Mouse (Mus musculus) neural tube, embryonic 15.5 days (tissue): ENCODE results near the gene Abcc1. TPM values are rescaled to one million over a fixed set of nuclear protein-coding genes. Genes with fewer than 3 reads are reported as not detected.

ENCODE experiments used
- ATAC-seq: fragments of 200-750 bp; cut with Nextera tagmentation; 2 replicates; pipeline ENCODE4 v1.8.0; 2017; ENCODE audit warnings: mild to moderate bottlenecking, moderate TSS enrichment, moderate library complexity; ENCODE audit not compliant: low FRiP score
- H3K27ac ChIP-seq: fragments of 300-500 bp; sonication (generic); replicated peaks from 2 replicates; pipeline ENCODE4 v1.5.1; 2015; ENCODE audit warnings: mild to moderate bottlenecking, inconsistent platforms
- H3K27me3 ChIP-seq: fragments of 300-500 bp; sonication (generic); replicated peaks from 2 replicates; pipeline ENCODE4 v1.6.1; 2015; ENCODE audit warnings: inconsistent platforms
- H3K36me3 ChIP-seq: fragments of 300-500 bp; sonication (generic); 2 replicates; pipeline ENCODE4 v1.6.1; 2015; ENCODE audit warnings: inconsistent platforms
- H3K4me1 ChIP-seq: fragments of 300-500 bp; sonication (generic); 2 replicates; pipeline ENCODE4 v1.6.1; 2015; ENCODE audit warnings: inconsistent platforms
- H3K4me2 ChIP-seq: fragments of 300-500 bp; sonication (generic); 2 replicates; pipeline ENCODE4 v1.6.1; 2015; ENCODE audit warnings: inconsistent platforms, mild to moderate bottlenecking, moderate library complexity
- H3K4me3 ChIP-seq: fragments of 300-500 bp; sonication (generic); replicated peaks from 2 replicates; pipeline ENCODE4 v1.5.1; 2015; ENCODE audit warnings: mild to moderate bottlenecking, inconsistent platforms
- H3K9ac ChIP-seq: fragments of 300-500 bp; sonication (generic); replicated peaks from 2 replicates; pipeline ENCODE4 v1.6.1; 2015; ENCODE audit warnings: mild to moderate bottlenecking, inconsistent platforms
- H3K9me3 ChIP-seq: fragments of 300-500 bp; sonication (generic); replicated peaks from 2 replicates; pipeline ENCODE4 v1.6.1; 2016; ENCODE audit warnings: inconsistent platforms
- WGBS: fragments of 180-500 bp; shearing (Covaris S2); methylation state at CpG from one replicate; pipeline ENCODE4 v1.1.7; 2015; ENCODE audit warnings: mixed read lengths; 5-methylcytosine and 5-hydroxymethylcytosine counted together
- polyA plus RNA-seq: library from polyadenylated mRNA; unstranded; fragments of >200 nt; fragmentation: Nextera tagmentation; extraction: Ambion mirVana; gene quantifications from 2 replicates; pipeline ENCODE4 v1.2.1, GENCODE M21; 2015

Gene Abcc1
- polyA plus RNA-seq, 1 experiment from 2014 or later: 8.8 TPM

GRCm38 (mm10) chr16:14377321-14377720, 16.0 kb downstream of the Abcc1 start:
- H3K27ac ChIP-seq: no peak overlapping the region
- WGBS: 86% methylated on average over 2 of the region's 2 CpGs
- H3K27me3 ChIP-seq: no peaks in the 10 kb centered on the region
- no peak for ATAC-seq
- H3K9ac ChIP-seq: no peak overlapping the region
- no peaks in the 10 kb centered on the region for H3K36me3 ChIP-seq
- no peaks in the 10 kb centered on the region for H3K9me3 ChIP-seq
- H3K4me3 ChIP-seq: no peak overlapping the region
- H3K4me2 ChIP-seq: no peak overlapping the region
- 0 out of 2 replicates have a peak, but pooled peaks cover 3% of the 10 kb centered on the region for H3K4me1 ChIP-seq

- Histone ChIP-seq H3K4me2 (no peak overlapping the region), H3K27ac (no peak overlapping the region), H3K27me3 (no peaks in the 10 kb centered on the region), H3K4me1 (no peaks in the 10 kb centered on the region), H3K9me3 (no peaks in the 10 kb centered on the region), H3K36me3 (no peaks in the 10 kb centered on the region), H3K9ac (no peak overlapping the region), H3K4me3 (no peak overlapping the region)
- no peak for ATAC-seq
- WGBS: 87% methylated on average over 5 of the region's 5 CpGs
These were observed 17.3 kb downstream of the Abcc1 start for GRCm38 (mm10) chr16:14378654-14379053.

GRCm38 (mm10) chr16:14379888-14380287, 18.5 kb downstream of the Abcc1 start:
- H3K27me3 ChIP-seq: no peaks in the 10 kb centered on the region
- no peak for ATAC-seq
- no peaks in the 10 kb centered on the region for H3K9me3 ChIP-seq
- H3K9ac ChIP-seq: no peak overlapping the region
- H3K4me2 ChIP-seq: no peak overlapping the region
- 89% methylated on average over 7 of the region's 7 CpGs for WGBS
- H3K36me3 ChIP-seq: no peaks in the 10 kb centered on the region
- H3K27ac ChIP-seq: no peak overlapping the region
- H3K4me1 ChIP-seq: no peaks in the 10 kb centered on the region
- no peak overlapping the region for H3K4me3 ChIP-seq

- ATAC-seq: no peak
- H3K9me3 ChIP-seq: no peaks in the 10 kb centered on the region
- no peaks in the 10 kb centered on the region for H3K36me3 ChIP-seq
- no peak overlapping the region for H3K27ac ChIP-seq
- no peak overlapping the region for H3K4me2 ChIP-seq
- H3K4me1 ChIP-seq: no peaks in the 10 kb centered on the region
- no peak overlapping the region for H3K4me3 ChIP-seq
- no peak overlapping the region for H3K9ac ChIP-seq
- H3K27me3 ChIP-seq: no peaks in the 10 kb centered on the region
These were observed 19.8 kb downstream of the Abcc1 start for GRCm38 (mm10) chr16:14381061-14381665.

GRCm38 (mm10) chr16:14399303-14399702, 37.9 kb downstream of the Abcc1 start:
- H3K4me3 ChIP-seq: no peak overlapping the region
- H3K4me1 ChIP-seq: no peaks in the 10 kb centered on the region
- no peaks in the 10 kb centered on the region for H3K9me3 ChIP-seq
- H3K27ac ChIP-seq: no peak overlapping the region
- 97% methylated on average over 4 of the region's 4 CpGs for WGBS
- H3K27me3 ChIP-seq: no peaks in the 10 kb centered on the region
- no peak overlapping the region for H3K9ac ChIP-seq
- H3K4me2 ChIP-seq: no peak overlapping the region
- no peak for ATAC-seq
- peaks cover 10% of the 10 kb centered on the region for H3K36me3 ChIP-seq

- ATAC-seq: no peak
- no peak overlapping the region for H3K4me3 ChIP-seq
- no peak overlapping the region for H3K4me2 ChIP-seq
- no peak overlapping the region for H3K27ac ChIP-seq
- H3K27me3 ChIP-seq: no peaks in the 10 kb centered on the region
- peaks cover 34% of the 10 kb centered on the region for H3K36me3 ChIP-seq
- no peaks in the 10 kb centered on the region for H3K9me3 ChIP-seq
- H3K9ac ChIP-seq: no peak overlapping the region
- H3K4me1 ChIP-seq: no peaks in the 10 kb centered on the region
- WGBS: 95% methylated on average over 2 of the region's 2 CpGs
These were observed 42.1 kb downstream of the Abcc1 start for GRCm38 (mm10) chr16:14403507-14403906.

GRCm38 (mm10) chr16:14405636-14406035, 44.3 kb downstream of the Abcc1 start:
- Histone ChIP-seq H3K4me3 (no peak overlapping the region), H3K36me3 (peaks cover 43% of the 10 kb centered on the region), H3K27ac (no peak overlapping the region), H3K4me2 (no peak overlapping the region), H3K9me3 (no peaks in the 10 kb centered on the region), H3K9ac (no peak overlapping the region), H3K27me3 (no peaks in the 10 kb centered on the region), H3K4me1 (no peaks in the 10 kb centered on the region)
- WGBS: 96% methylated on average over 6 of the region's 6 CpGs
- no peak for ATAC-seq

- H3K27ac ChIP-seq: no peak overlapping the region
- 94% methylated on average over 2 of the region's 2 CpGs for WGBS
- H3K4me2 ChIP-seq: no peak overlapping the region
- no peaks in the 10 kb centered on the region for H3K4me1 ChIP-seq
- no peaks in the 10 kb centered on the region for H3K27me3 ChIP-seq
- ATAC-seq: no peak
- H3K4me3 ChIP-seq: no peak overlapping the region
- H3K9ac ChIP-seq: no peak overlapping the region
- H3K36me3 ChIP-seq: peaks cover 57% of the 10 kb centered on the region
- H3K9me3 ChIP-seq: no peaks in the 10 kb centered on the region
These were observed 47.8 kb downstream of the Abcc1 start for GRCm38 (mm10) chr16:14409124-14409523.

GRCm38 (mm10) chr16:14409776-14410175, 48.4 kb downstream of the Abcc1 start:
- 89% methylated on average over 3 of the region's 3 CpGs for WGBS
- Histone ChIP-seq H3K4me2 (no peak overlapping the region), H3K27me3 (no peaks in the 10 kb centered on the region), H3K27ac (no peak overlapping the region), H3K4me1 (no peaks in the 10 kb centered on the region), H3K36me3 (peaks cover 56% of the 10 kb centered on the region), H3K9ac (no peak overlapping the region), H3K9me3 (no peaks in the 10 kb centered on the region), H3K4me3 (no peak overlapping the region)
- no peak for ATAC-seq

GRCm38 (mm10) chr16:14410611-14411010, 49.3 kb downstream of the Abcc1 start:
- no peak overlapping the region for H3K27ac ChIP-seq
- H3K36me3 ChIP-seq: peaks cover 48% of the 10 kb centered on the region
- 96% methylated on average over 7 of the region's 7 CpGs for whole genome bisulfite sequencing
- ATAC-seq: no peak
- H3K4me3 ChIP-seq: no peak overlapping the region
- no peak overlapping the region for H3K9ac ChIP-seq
- no peaks in the 10 kb centered on the region for H3K9me3 ChIP-seq
- no peaks in the 10 kb centered on the region for H3K4me1 ChIP-seq
- H3K4me2 ChIP-seq: no peak overlapping the region
- H3K27me3 ChIP-seq: no peaks in the 10 kb centered on the region

GRCm38 (mm10) chr16:14411156-14411555, 49.8 kb downstream of the Abcc1 start:
- 95% methylated on average over 7 of the region's 7 CpGs for WGBS
- Histone ChIP-seq H3K4me2 (no peak overlapping the region), H3K9ac (no peak overlapping the region), H3K4me3 (no peak overlapping the region), H3K9me3 (no peaks in the 10 kb centered on the region), H3K4me1 (no peaks in the 10 kb centered on the region), H3K27ac (no peak overlapping the region), H3K27me3 (no peaks in the 10 kb centered on the region), H3K36me3 (peaks cover 43% of the 10 kb centered on the region)
- ATAC-seq: no peak

GRCm38 (mm10) chr16:14412551-14412950, 51.2 kb downstream of the Abcc1 start:
- Histone ChIP-seq H3K4me1 (no peaks in the 10 kb centered on the region), H3K4me2 (no peak overlapping the region), H3K27me3 (no peaks in the 10 kb centered on the region), H3K4me3 (no peak overlapping the region), H3K36me3 (peaks cover 30% of the 10 kb centered on the region), H3K9me3 (no peaks in the 10 kb centered on the region), H3K27ac (no peak overlapping the region), H3K9ac (no peak overlapping the region)
- 92% methylated on average over 5 of the region's 5 CpGs for WGBS
- ATAC-seq: no peak

- Histone ChIP-seq H3K9ac (no peak overlapping the region), H3K4me3 (no peak overlapping the region), H3K36me3 (peaks cover 30% of the 10 kb centered on the region), H3K9me3 (no peaks in the 10 kb centered on the region), H3K27me3 (no peaks in the 10 kb centered on the region), H3K4me1 (no peaks in the 10 kb centered on the region), H3K4me2 (no peak overlapping the region), H3K27ac (no peak overlapping the region)
- WGBS: 95% methylated on average over 9 of the region's 9 CpGs
- ATAC-seq: no peak
These were observed 53.8 kb downstream of the Abcc1 start for GRCm38 (mm10) chr16:14415206-14415605.
